Mouse (Mus musculus): ENCODE measurements at regions not wholly inside any gene's neighbourhood (a gene's known extent, or its start where the extent isn't known, plus 50 kb on each side); places are given as distances from the start of the nearest gene placed in this dataset.
A peak's percentile ranks its signal among the peaks of the same experiment; 100 is the strongest.

DNA sequence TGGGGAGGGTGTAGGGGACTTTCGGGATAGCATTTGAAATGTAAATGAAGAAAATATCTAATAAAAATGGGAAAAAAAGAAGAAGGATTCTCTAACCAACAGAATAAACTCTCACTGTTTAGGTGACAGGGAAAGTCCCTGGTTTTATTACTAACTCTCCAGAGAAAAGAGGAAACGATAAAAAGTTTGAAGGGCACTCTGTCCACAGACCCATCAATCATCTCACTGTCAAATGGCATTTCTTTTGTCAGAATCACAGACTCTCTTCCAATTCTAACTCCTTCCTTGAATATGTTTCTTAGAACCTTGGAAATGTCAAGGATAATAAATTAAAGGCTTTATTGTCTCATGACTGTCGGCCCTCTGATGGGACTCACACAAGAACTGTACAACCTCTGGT lies 275.3 kb upstream of the Rasgrp1 start:
- Histone ChIP-seq H3K27ac (replicated peaks) (no peak overlapping the region), H3K4me1 (peaks cover 10% of the 10 kb centered on the region), H3K36me3 (replicated peaks) (no peaks in the 10 kb centered on the region), H3K27me3 (replicated peaks; ENCODE audit: low read depth, poor library complexity, severe bottlenecking) (no peaks in the 10 kb centered on the region), H3K9me3 (no peaks in the 10 kb centered on the region), H3K4me3 (no peak overlapping the region)
- WGBS = 85% methylated on average over 3 of the region's 3 CpGs
- DNase-seq (ENCODE audit: low spot score) = no peak

DNA sequence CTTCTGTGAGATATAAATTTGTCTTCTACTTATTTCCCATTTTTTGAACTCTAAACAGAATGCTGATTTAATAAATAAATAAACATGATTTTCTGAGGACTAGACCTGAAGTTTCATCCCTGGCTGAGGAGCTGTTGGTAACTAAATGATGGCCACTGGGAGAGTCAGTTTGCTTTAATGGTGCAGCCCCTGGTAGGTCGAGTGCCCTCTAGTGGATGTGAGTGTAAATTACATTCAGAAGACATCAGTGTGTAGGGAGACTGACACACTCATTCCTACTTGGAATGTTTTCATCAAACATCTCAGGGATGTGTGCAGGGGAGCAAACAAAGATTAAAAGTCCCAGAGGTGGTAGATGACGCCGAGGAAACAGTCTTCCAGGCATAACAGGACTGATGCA lies 281.2 kb upstream of the Rasgrp1 start:
- H3K9me3 ChIP-seq = no peaks in the 10 kb centered on the region
- DNase-seq (ENCODE audit: low spot score) = no peak
- H3K4me3 ChIP-seq = no peak overlapping the region
- 45% methylated on average over 3 of the region's 3 CpGs for WGBS
- H3K4me1 ChIP-seq = no peaks in the 10 kb centered on the region
- H3K27ac ChIP-seq (replicated peaks) = no peak overlapping the region
- no peaks in the 10 kb centered on the region for H3K36me3 ChIP-seq (replicated peaks)
- H3K27me3 ChIP-seq (replicated peaks; ENCODE audit: low read depth, poor library complexity, severe bottlenecking) = no peaks in the 10 kb centered on the region

DNA sequence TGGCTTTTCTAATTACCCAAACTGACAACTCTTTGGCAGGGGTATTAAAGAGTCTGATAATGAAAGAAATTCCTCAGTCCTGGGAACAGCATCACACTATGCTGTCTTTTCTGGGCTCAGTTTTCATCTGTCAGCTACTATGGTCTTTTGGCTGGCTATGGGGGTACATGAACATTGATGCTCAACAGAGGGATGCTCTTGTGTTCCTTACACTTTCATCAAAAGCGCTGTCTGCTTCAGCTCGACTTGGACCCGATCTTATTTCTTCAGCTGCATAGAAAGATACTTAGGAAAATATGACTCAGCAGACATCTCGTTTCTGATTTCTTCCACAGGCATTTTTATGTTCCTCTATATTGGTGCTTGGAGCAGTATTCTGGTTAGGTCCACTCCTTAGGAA lies 292.1 kb upstream of the Rasgrp1 start:
- Histone ChIP-seq H3K4me3 (no peak overlapping the region), H3K4me1 (no peaks in the 10 kb centered on the region), H3K9me3 (no peaks in the 10 kb centered on the region), H3K27ac (replicated peaks) (no peak overlapping the region), H3K36me3 (replicated peaks) (no peaks in the 10 kb centered on the region), H3K27me3 (replicated peaks; ENCODE audit: low read depth, poor library complexity, severe bottlenecking) (no peaks in the 10 kb centered on the region)
- DNase-seq (ENCODE audit: low spot score) = no peak
- WGBS = 91% methylated on average over 4 of the region's 4 CpGs

DNA sequence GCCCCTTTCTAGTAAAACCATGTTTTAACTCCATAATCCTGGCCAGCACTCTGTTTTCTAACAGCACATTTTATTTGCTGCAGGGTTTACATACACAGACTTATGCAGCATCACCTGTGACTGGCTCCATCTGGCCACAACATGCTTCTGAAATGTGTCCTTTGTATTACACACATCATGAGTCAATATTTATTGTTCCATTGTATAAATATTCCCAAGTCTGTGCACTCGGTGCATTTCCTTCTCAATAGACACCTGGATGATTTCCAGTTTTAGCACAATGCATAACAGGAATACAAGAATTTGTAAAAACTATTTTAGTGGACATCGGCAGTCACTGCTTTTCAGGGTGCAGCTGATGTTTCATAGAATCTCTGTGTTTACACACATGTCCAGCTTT lies 294.6 kb upstream of the Rasgrp1 start:
- Histone ChIP-seq H3K27ac (replicated peaks) (no peak overlapping the region), H3K4me1 (no peaks in the 10 kb centered on the region), H3K4me3 (no peak overlapping the region), H3K36me3 (replicated peaks) (no peaks in the 10 kb centered on the region), H3K9me3 (no peaks in the 10 kb centered on the region), H3K27me3 (replicated peaks; ENCODE audit: low read depth, poor library complexity, severe bottlenecking) (no peaks in the 10 kb centered on the region)
- WGBS = 85% methylated on average over 2 of the region's 2 CpGs
- no peak for DNase-seq (ENCODE audit: low spot score)

DNA sequence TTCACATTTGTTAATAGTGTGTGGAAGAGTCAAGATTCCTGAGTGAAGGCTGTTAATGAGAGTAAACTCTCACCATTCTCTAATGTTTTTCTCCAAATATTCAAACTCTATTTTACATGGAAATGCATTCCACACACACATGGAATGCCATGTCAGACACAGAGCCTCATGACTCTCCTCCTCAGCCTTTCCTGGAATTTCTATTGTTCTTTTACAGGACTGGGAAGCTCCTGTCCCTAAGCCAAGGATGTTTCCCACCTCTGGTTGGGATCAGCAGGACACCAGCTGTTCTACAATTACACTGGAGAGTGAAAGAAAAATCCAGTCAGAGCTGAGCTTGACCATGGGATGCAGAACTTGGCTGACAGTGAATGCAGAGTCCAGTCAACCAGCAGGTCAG lies 309.3 kb upstream of the Rasgrp1 start:
- H3K4me3 ChIP-seq = no peak overlapping the region
- no peaks in the 10 kb centered on the region for H3K9me3 ChIP-seq
- H3K27ac ChIP-seq (replicated peaks) = no peak overlapping the region
- H3K4me1 ChIP-seq = peaks cover 9% of the 10 kb centered on the region; the same call in 1 of the 2 replicates
- no peaks in the 10 kb centered on the region for H3K27me3 ChIP-seq (replicated peaks; ENCODE audit: low read depth, poor library complexity, severe bottlenecking)
- H3K36me3 ChIP-seq (replicated peaks) = no peaks in the 10 kb centered on the region
- DNase-seq (ENCODE audit: low spot score) = no peak

DNA sequence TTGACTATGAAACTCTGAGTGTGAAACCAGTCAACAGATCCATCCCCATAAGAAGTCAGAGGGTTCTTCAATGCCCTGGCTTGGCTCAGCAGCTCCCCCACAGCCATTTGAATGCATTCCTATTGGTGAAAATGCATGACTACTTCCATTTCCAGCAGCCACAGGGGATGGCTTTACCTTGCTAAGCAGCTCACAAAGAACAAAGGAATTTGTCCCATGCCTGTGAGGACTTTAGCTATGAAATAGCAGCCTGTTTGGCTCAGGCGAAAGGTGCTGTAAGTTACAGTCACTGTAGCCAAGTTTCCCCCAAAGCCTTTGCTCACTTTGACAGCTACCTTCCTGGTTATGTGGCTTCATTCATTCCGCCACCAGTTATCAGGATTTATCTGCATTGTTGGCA lies 309.8 kb upstream of the Rasgrp1 start:
- no peaks in the 10 kb centered on the region for H3K9me3 ChIP-seq
- no peaks in the 10 kb centered on the region for H3K36me3 ChIP-seq (replicated peaks)
- 44% methylated on average over 2 of the region's 2 CpGs for WGBS
- H3K27ac ChIP-seq (replicated peaks) = no peak overlapping the region
- no peaks in the 10 kb centered on the region for H3K27me3 ChIP-seq (replicated peaks; ENCODE audit: low read depth, poor library complexity, severe bottlenecking)
- H3K4me1 ChIP-seq = peaks cover 9% of the 10 kb centered on the region; the same call in 1 of the 2 replicates
- H3K4me3 ChIP-seq = no peak overlapping the region
- no peak for DNase-seq (ENCODE audit: low spot score)

DNA sequence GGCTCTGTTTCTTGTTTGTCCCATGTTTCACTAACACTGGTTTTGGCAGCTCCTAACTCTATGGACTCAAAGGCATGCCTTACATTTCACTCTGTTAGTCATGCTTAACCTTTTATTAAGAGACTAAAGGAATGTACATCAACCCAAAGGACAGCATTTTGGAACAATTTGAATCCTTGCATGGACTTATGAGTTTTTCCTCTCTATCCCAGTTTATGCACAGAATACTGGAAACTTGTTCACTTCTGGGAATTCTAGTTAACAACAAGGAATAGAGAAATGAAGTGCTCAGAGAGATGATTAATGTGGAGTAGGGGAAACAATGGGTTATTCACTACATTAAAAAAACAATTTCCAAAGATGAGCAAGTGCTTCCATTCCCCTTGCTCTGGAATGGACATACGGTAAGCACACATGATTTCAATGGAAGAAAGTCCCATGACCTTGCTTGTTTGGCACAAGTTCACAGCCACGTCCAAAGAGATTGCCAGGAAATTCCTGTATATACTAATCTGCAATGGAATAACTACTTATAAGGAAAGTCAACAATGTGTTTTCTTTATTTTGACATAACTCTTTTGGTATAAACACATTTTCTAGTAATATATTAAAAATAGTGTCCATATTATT lies 313.9 kb upstream of the Rasgrp1 start:
- Histone ChIP-seq H3K27me3 (replicated peaks; ENCODE audit: low read depth, poor library complexity, severe bottlenecking) (no peaks in the 10 kb centered on the region), H3K4me3 (no peak overlapping the region), H3K36me3 (replicated peaks) (no peaks in the 10 kb centered on the region), H3K27ac (replicated peaks) (no peak overlapping the region), H3K9me3 (no peaks in the 10 kb centered on the region), H3K4me1 (peaks cover 9% of the 10 kb centered on the region; the same call in 1 of the 2 replicates)
- 90% methylated on average over 2 of the region's 2 CpGs for WGBS
- no peak for DNase-seq (ENCODE audit: low spot score)

DNA sequence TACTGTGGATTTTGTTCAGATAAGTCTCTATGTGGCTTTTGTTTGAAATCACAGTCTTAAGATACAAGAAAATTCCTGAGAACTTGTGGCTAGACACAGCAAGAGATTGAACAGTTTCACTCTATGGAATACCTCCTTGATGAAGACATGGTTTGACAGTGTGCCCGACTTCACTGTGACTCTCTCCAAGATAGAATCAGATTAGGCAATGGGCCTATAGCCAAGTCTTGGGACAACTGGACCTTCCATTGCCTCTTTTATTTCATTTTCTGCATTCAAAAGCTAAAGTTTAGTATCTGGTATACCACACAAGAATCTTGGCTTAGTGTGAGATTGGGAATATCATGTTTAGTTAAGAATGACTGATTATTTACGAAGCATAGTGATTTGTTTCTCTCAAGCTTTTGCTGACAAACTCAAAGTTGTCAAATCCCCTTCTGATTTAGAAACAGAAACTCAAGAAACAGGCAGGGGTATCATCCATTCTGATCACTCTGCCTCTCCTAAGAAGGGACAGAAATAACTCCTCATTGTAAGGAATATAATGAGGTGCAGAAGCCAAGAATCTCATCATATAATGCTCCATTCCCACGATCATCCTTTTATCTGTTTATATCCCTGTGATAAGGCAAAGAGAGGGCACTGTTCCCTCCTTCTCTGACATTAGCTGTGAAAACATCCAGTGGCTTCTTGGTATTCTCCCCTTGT lies 317.6 kb upstream of the Rasgrp1 start:
- Histone ChIP-seq H3K4me1 (no peaks in the 10 kb centered on the region), H3K4me3 (no peak overlapping the region), H3K27ac (replicated peaks) (no peak overlapping the region), H3K27me3 (replicated peaks; ENCODE audit: low read depth, poor library complexity, severe bottlenecking) (no peaks in the 10 kb centered on the region), H3K9me3 (no peaks in the 10 kb centered on the region), H3K36me3 (replicated peaks) (no peaks in the 10 kb centered on the region)
- no peak for DNase-seq (ENCODE audit: low spot score)
- WGBS = 89% methylated on average over 3 of the region's 3 CpGs

DNA sequence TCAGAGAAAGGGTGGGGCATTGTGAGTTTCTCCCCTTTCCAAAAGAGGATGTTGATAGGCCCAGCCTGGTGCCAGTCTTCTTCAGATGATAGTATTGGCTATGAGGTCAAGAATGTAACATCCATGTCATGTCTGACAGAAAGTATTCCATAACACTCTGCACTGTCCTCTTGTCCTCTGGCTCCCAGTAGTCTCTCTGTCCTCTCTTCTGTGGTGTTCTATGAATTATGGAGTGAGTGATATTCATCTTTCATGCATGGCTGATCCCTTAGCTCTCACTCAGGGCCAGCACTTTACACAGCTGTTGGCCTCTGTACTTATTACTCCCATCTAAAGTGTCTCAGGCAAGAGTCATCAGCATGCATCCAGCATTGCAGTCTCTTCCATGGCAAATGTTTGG lies 319.9 kb upstream of the Rasgrp1 start:
- no peaks in the 10 kb centered on the region for H3K27me3 ChIP-seq (replicated peaks; ENCODE audit: low read depth, poor library complexity, severe bottlenecking)
- no peaks in the 10 kb centered on the region for H3K36me3 ChIP-seq (replicated peaks)
- H3K4me1 ChIP-seq = peaks cover 8% of the 10 kb centered on the region
- H3K27ac ChIP-seq (replicated peaks) = no peak overlapping the region
- no peaks in the 10 kb centered on the region for H3K9me3 ChIP-seq
- H3K4me3 ChIP-seq = no peak overlapping the region
- no peak for DNase-seq (ENCODE audit: low spot score)

DNA sequence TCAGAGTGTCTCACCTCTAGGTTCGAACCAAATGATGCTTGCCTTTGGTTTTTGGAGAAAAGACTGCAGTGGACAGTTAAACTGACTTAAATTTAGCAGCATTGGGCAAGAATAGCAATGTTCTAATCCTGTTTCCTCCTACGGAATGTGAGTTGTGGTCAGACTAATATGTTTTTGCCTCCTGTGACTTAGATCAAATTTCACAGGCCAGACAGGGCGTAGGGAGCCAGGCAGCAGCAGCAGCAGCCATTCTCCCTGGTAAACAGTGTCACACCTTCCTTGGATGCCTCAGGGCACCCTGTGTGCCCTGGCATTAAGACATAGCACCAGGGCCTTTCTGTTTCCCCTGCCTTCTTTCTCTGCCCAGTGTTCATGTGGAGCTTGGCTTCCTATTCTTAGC lies 323.7 kb upstream of the Rasgrp1 start:
- H3K27ac ChIP-seq (replicated peaks) = no peak overlapping the region
- WGBS = 52% methylated on average over 3 of the region's 3 CpGs
- peaks cover 8% of the 10 kb centered on the region for H3K4me1 ChIP-seq
- peak; percentile 8 for DNase-seq (ENCODE audit: low spot score)
- H3K4me3 ChIP-seq = no peak overlapping the region
- H3K9me3 ChIP-seq = no peaks in the 10 kb centered on the region
- no peaks in the 10 kb centered on the region for H3K36me3 ChIP-seq (replicated peaks)
- no peaks in the 10 kb centered on the region for H3K27me3 ChIP-seq (replicated peaks; ENCODE audit: low read depth, poor library complexity, severe bottlenecking)

DNA sequence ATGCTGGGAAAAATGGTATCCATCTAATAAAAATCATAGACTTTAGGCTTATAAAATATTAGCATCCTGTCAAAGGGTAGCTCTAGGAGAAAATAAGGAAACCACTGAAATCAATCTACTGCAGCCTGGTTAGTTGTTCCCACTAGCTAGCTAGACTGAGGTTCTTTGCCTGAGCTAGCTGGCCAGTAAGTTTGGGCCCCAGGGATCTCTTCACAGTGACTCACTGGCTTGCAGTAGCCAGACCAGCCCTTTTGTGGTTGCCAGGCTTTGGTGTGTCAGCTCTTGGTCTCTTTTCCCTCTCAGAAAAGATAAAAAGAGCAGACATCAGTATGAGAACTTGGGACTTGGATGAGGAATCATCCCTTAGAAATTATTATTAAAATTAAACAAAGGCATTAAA lies 325.3 kb upstream of the Rasgrp1 start:
- H3K4me1 ChIP-seq = peaks cover 8% of the 10 kb centered on the region
- H3K27ac ChIP-seq (replicated peaks) = no peak overlapping the region
- no peaks in the 10 kb centered on the region for H3K27me3 ChIP-seq (replicated peaks; ENCODE audit: low read depth, poor library complexity, severe bottlenecking)
- no peak overlapping the region for H3K4me3 ChIP-seq
- DNase-seq (ENCODE audit: low spot score) = no peak
- H3K36me3 ChIP-seq (replicated peaks) = no peaks in the 10 kb centered on the region
- no peaks in the 10 kb centered on the region for H3K9me3 ChIP-seq

DNA sequence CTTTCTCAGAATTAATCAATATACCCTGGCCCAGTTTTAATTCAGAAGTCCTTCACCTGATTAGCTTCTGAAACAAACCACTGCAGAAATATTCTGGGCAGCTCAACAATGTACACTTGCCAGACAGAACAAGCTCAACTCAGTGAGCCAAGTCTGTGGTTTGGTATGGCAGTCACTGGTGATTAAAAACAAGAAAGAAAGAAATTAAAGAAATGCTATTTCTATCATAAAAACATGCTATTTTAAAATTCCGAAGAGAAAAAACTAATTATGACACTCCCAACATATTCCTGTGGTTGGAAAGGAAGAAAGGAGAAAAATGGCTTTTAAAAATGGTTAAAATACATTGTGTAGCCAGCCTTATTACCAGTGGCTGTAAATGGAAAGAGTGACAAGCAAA lies 332.1 kb upstream of the Rasgrp1 start:
- H3K27ac ChIP-seq (replicated peaks) = no peak overlapping the region
- H3K36me3 ChIP-seq (replicated peaks) = no peaks in the 10 kb centered on the region
- H3K9me3 ChIP-seq = no peaks in the 10 kb centered on the region
- H3K27me3 ChIP-seq (replicated peaks; ENCODE audit: low read depth, poor library complexity, severe bottlenecking) = no peaks in the 10 kb centered on the region
- WGBS = 79% methylated on average over 1 of the region's 1 CpGs
- no peak overlapping the region for H3K4me3 ChIP-seq
- peaks cover 8% of the 10 kb centered on the region for H3K4me1 ChIP-seq
- no peak for DNase-seq (ENCODE audit: low spot score)

DNA sequence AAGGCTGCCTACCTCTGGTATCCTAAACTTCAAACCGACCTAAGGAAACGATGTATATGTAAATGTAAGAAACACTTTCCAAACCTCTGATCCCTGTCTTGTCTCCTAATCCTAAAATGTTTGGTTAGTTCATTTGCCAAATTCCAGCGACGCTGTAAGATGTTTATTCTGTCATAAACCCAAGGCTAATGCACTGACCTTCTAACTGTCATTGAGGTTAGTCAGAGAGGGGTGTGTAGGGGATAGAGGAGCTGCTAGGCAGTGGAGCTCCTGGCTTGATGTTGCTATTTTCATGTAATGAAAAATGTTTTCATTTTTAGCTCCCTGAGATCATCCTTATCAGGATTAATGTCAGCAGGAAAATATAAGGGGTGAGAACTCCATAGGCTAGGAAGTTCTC lies 335.8 kb upstream of the Rasgrp1 start:
- Histone ChIP-seq H3K27me3 (replicated peaks; ENCODE audit: low read depth, poor library complexity, severe bottlenecking) (no peaks in the 10 kb centered on the region), H3K9me3 (no peaks in the 10 kb centered on the region), H3K36me3 (replicated peaks) (no peaks in the 10 kb centered on the region), H3K4me1 (peaks cover 8% of the 10 kb centered on the region), H3K4me3 (no peak overlapping the region), H3K27ac (replicated peaks) (no peak overlapping the region)
- no peak for DNase-seq (ENCODE audit: low spot score)
- WGBS = 69% methylated on average over 4 of the region's 4 CpGs
